Mouse (Mus musculus): ENCODE data around the gene Prkcd.

DNA sequence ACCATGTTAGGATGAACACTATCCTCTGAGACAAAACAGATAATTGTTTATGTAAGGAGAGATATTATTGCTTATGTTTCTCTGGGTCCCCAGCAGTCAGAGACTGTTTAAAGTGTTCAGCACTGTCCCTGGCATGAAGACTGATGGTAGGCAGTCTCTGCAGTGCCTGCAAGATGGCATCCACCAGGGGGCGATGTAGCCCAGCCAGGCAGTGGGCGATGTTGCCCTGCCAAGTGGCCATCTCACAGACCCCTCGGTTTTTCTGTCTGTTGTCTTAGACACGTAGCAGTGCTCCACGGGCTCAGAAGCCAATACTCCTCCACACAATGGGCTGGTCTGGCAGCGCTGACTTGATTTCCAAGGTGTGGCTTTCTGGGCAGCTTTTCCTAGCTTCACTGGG is 34.6 kb downstream of the Prkcd start:
- TF ChIP-seq EP300 (IDR thresholded peaks at IDR 0.05; ENCODE audit: low read depth) = no peak
- TF ChIP-seq CTCF (IDR thresholded peaks at IDR 0.05; ENCODE audit: low read depth) = peak; percentile 97

Measured in liver, embryonic 14.5 days (tissue).